Mouse (Mus musculus): ENCODE measurements at regions not wholly inside any gene's neighbourhood (a gene's known extent, or its start where the extent isn't known, plus 50 kb on each side); places are given as distances from the start of the nearest gene placed in this dataset.

- Histone ChIP-seq H3K27ac (ENCODE audit: insufficient read depth, low read length) (no peak overlapping the region), H3K36me3 (ENCODE audit: control insufficient read depth, insufficient read depth, low read length, poor library complexity, severe bottlenecking) (no peaks in the 10 kb centered on the region), H3K9ac (ENCODE audit: low read depth, poor library complexity, severe bottlenecking) (no peak overlapping the region), H3K4me3 (ENCODE audit: low read depth, low read length) (no peak overlapping the region), H3K9me3 (replicated peaks; ENCODE audit: control insufficient read depth, insufficient read depth, low read length, poor library complexity, severe bottlenecking) (no peaks in the 10 kb centered on the region), H3K4me1 (ENCODE audit: control insufficient read depth, insufficient read depth, low read length) (no peaks in the 10 kb centered on the region), H3K27me3 (ENCODE audit: control insufficient read depth, insufficient read depth, low read length, poor library complexity, severe bottlenecking) (no peaks in the 10 kb centered on the region)
- TF ChIP-seq CTCF (IDR thresholded peaks at IDR 0.05; ENCODE audit: low read depth, low read length) (no peak), POLR2A (IDR thresholded peaks at IDR 0.05; ENCODE audit: insufficient read depth, low read length) (no peak), EP300 (IDR thresholded peaks at IDR 0.05; ENCODE audit: insufficient read depth, low read depth, low read length) (no peak)
These were observed 801.8 kb upstream of the B3galt2 start for GRCm38 (mm10) chr1:142838663-142839062.

- Histone ChIP-seq H3K9ac (ENCODE audit: low read depth, poor library complexity, severe bottlenecking) (no peak overlapping the region), H3K27ac (ENCODE audit: insufficient read depth, low read length) (no peak overlapping the region), H3K9me3 (replicated peaks; ENCODE audit: control insufficient read depth, insufficient read depth, low read length, poor library complexity, severe bottlenecking) (no peaks in the 10 kb centered on the region), H3K4me1 (ENCODE audit: control insufficient read depth, insufficient read depth, low read length) (no peaks in the 10 kb centered on the region), H3K4me3 (ENCODE audit: low read depth, low read length) (no peak overlapping the region), H3K27me3 (ENCODE audit: control insufficient read depth, insufficient read depth, low read length, poor library complexity, severe bottlenecking) (no peaks in the 10 kb centered on the region; the same call in 1 of the 2 replicates), H3K36me3 (ENCODE audit: control insufficient read depth, insufficient read depth, low read length, poor library complexity, severe bottlenecking) (no peaks in the 10 kb centered on the region)
- TF ChIP-seq EP300 (IDR thresholded peaks at IDR 0.05; ENCODE audit: insufficient read depth, low read depth, low read length): no peak
- no peak for TF ChIP-seq POLR2A (IDR thresholded peaks at IDR 0.05; ENCODE audit: insufficient read depth, low read length)
- TF ChIP-seq CTCF (IDR thresholded peaks at IDR 0.05; ENCODE audit: low read depth, low read length): no peak
These were observed 773.3 kb upstream of the B3galt2 start for GRCm38 (mm10) chr1:142867024-142867700.

- Histone ChIP-seq H3K9ac (ENCODE audit: low read depth, poor library complexity, severe bottlenecking) (no peak overlapping the region), H3K9me3 (replicated peaks; ENCODE audit: control insufficient read depth, insufficient read depth, low read length, poor library complexity, severe bottlenecking) (no peaks in the 10 kb centered on the region), H3K4me3 (ENCODE audit: low read depth, low read length) (no peak overlapping the region), H3K27ac (ENCODE audit: insufficient read depth, low read length) (no peak overlapping the region), H3K27me3 (ENCODE audit: control insufficient read depth, insufficient read depth, low read length, poor library complexity, severe bottlenecking) (no peaks in the 10 kb centered on the region), H3K36me3 (ENCODE audit: control insufficient read depth, insufficient read depth, low read length, poor library complexity, severe bottlenecking) (no peaks in the 10 kb centered on the region), H3K4me1 (ENCODE audit: control insufficient read depth, insufficient read depth, low read length) (no peaks in the 10 kb centered on the region)
- TF ChIP-seq EP300 (IDR thresholded peaks at IDR 0.05; ENCODE audit: insufficient read depth, low read depth, low read length) (no peak), POLR2A (IDR thresholded peaks at IDR 0.05; ENCODE audit: insufficient read depth, low read length) (no peak), CTCF (IDR thresholded peaks at IDR 0.05; ENCODE audit: low read depth, low read length) (no peak)
These were observed 748.6 kb upstream of the B3galt2 start for GRCm38 (mm10) chr1:142891842-142892241.

GRCm38 (mm10) chr1:142893156-142893555 lies 747.3 kb upstream of the B3galt2 start:
- Histone ChIP-seq H3K9me3 (replicated peaks; ENCODE audit: control insufficient read depth, insufficient read depth, low read length, poor library complexity, severe bottlenecking) (no peaks in the 10 kb centered on the region), H3K27ac (ENCODE audit: insufficient read depth, low read length) (no peak overlapping the region), H3K4me1 (ENCODE audit: control insufficient read depth, insufficient read depth, low read length) (no peaks in the 10 kb centered on the region), H3K4me3 (ENCODE audit: low read depth, low read length) (no peak overlapping the region), H3K27me3 (ENCODE audit: control insufficient read depth, insufficient read depth, low read length, poor library complexity, severe bottlenecking) (no peaks in the 10 kb centered on the region), H3K36me3 (ENCODE audit: control insufficient read depth, insufficient read depth, low read length, poor library complexity, severe bottlenecking) (no peaks in the 10 kb centered on the region), H3K9ac (ENCODE audit: low read depth, poor library complexity, severe bottlenecking) (no peak overlapping the region)
- TF ChIP-seq POLR2A (IDR thresholded peaks at IDR 0.05; ENCODE audit: insufficient read depth, low read length) (no peak), CTCF (IDR thresholded peaks at IDR 0.05; ENCODE audit: low read depth, low read length) (no peak), EP300 (IDR thresholded peaks at IDR 0.05; ENCODE audit: insufficient read depth, low read depth, low read length) (no peak)

GRCm38 (mm10) chr1:142894145-142894544 lies 746.3 kb upstream of the B3galt2 start:
- Histone ChIP-seq H3K4me3 (ENCODE audit: low read depth, low read length) (no peak overlapping the region), H3K4me1 (ENCODE audit: control insufficient read depth, insufficient read depth, low read length) (no peaks in the 10 kb centered on the region), H3K27me3 (ENCODE audit: control insufficient read depth, insufficient read depth, low read length, poor library complexity, severe bottlenecking) (no peaks in the 10 kb centered on the region), H3K27ac (ENCODE audit: insufficient read depth, low read length) (no peak overlapping the region), H3K36me3 (ENCODE audit: control insufficient read depth, insufficient read depth, low read length, poor library complexity, severe bottlenecking) (no peaks in the 10 kb centered on the region), H3K9me3 (replicated peaks; ENCODE audit: control insufficient read depth, insufficient read depth, low read length, poor library complexity, severe bottlenecking) (no peaks in the 10 kb centered on the region), H3K9ac (ENCODE audit: low read depth, poor library complexity, severe bottlenecking) (no peak overlapping the region)
- TF ChIP-seq EP300 (IDR thresholded peaks at IDR 0.05; ENCODE audit: insufficient read depth, low read depth, low read length) (no peak), CTCF (IDR thresholded peaks at IDR 0.05; ENCODE audit: low read depth, low read length) (no peak), POLR2A (IDR thresholded peaks at IDR 0.05; ENCODE audit: insufficient read depth, low read length) (no peak)

GRCm38 (mm10) chr1:142895081-142895480 lies 745.4 kb upstream of the B3galt2 start:
- Histone ChIP-seq H3K36me3 (ENCODE audit: control insufficient read depth, insufficient read depth, low read length, poor library complexity, severe bottlenecking) (no peaks in the 10 kb centered on the region), H3K4me3 (ENCODE audit: low read depth, low read length) (no peak overlapping the region), H3K27ac (ENCODE audit: insufficient read depth, low read length) (no peak overlapping the region), H3K9me3 (replicated peaks; ENCODE audit: control insufficient read depth, insufficient read depth, low read length, poor library complexity, severe bottlenecking) (no peaks in the 10 kb centered on the region), H3K4me1 (ENCODE audit: control insufficient read depth, insufficient read depth, low read length) (no peaks in the 10 kb centered on the region), H3K9ac (ENCODE audit: low read depth, poor library complexity, severe bottlenecking) (no peak overlapping the region), H3K27me3 (ENCODE audit: control insufficient read depth, insufficient read depth, low read length, poor library complexity, severe bottlenecking) (no peaks in the 10 kb centered on the region)
- TF ChIP-seq POLR2A (IDR thresholded peaks at IDR 0.05; ENCODE audit: insufficient read depth, low read length) (no peak), EP300 (IDR thresholded peaks at IDR 0.05; ENCODE audit: insufficient read depth, low read depth, low read length) (no peak), CTCF (IDR thresholded peaks at IDR 0.05; ENCODE audit: low read depth, low read length) (no peak)
